Comparison of ENCODE assay signal across 12 mouse cellular contexts in the genomic region with DNA sequence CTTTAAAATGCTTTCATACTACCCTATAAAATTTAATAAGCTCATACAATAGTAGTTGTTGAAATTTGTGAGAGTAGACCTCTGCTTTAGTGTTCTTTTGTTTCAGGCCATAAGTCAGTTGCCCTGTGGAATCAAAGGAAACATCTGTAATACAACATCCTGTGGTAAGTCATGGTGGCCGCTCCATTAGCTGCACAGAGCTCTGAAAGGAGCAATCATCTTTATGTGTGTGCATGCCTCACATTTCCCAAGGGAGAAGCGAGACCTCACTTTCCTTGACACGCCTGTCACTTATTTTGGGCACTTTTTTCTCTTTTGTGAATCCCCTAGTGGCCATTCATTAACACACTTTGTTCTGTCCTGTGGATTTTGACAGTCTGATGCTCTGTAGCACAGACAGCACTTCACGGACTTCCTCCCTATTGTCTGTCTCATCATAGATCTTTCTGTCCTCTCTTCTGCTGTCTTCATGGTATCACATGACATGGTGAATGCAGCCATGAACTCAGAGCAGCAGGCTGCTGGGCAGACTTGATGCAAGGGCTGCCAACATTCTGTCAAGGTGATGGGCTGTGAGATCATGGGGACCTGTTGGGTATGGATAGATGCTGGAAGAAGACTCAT.
DNase-seq lines count a peak whose midpoint lies in the region; ATAC-seq and TF ChIP-seq lines count a peak whose summit lies in the region.
"Had no signal": no experiment of that assay in that cellular context is flagged by ENCODE, and none has a peak within 500 bp of the region (broad histone marks: within the 10 kb centered on the region; RNA-seq: fewer than 3 reads in every experiment).

No protein-coding gene starts in this region.

- 40% methylated on average over 4 of the region's 4 CpGs for WGBS in heart, adult 2 months
- 47% methylated on average over 4 of the region's 4 CpGs for WGBS in lung, postnatal 0 days
- WGBS in hindbrain, embryonic 11.5 days, result 51% methylated on average over 4 of the region's 4 CpGs

- H3K36me3 ChIP-seq in heart, adult 2 months (ENCODE audit: control insufficient read depth, insufficient read depth, low read length), result no peaks in the 10 kb centered on the region
- H3K36me3 ChIP-seq in lung, postnatal 0 days (ENCODE audit: insufficient read depth, low read length), result no peaks in the 10 kb centered on the region
- H3K36me3 ChIP-seq in hindbrain, embryonic 11.5 days (ENCODE audit: control insufficient read depth, insufficient read depth, low read length), result no peaks in the 10 kb centered on the region
- H3K36me3 ChIP-seq: forebrain, embryonic 15.5 days; heart, embryonic 13.5 days had no signal

- TF ChIP-seq CTCF in heart, adult 2 months (IDR thresholded peaks at IDR 0.05), result peak; percentile 22
- TF ChIP-seq CTCF in lung, postnatal 0 days (IDR thresholded peaks at IDR 0.05), result 0 out of 2 replicates have a peak, but pooled peaks have one; percentile 14

- TF ChIP-seq EP300 in heart, adult 2 months (IDR thresholded peaks at IDR 0.05; ENCODE audit: insufficient read depth, low read depth, low read length), result no peak
- TF ChIP-seq EP300 in lung, postnatal 0 days (IDR thresholded peaks at IDR 0.05), result no peak

- no peak overlapping the region for H3K9ac ChIP-seq in heart, adult 2 months (ENCODE audit: low read depth, low read length)
- no peak overlapping the region for H3K9ac ChIP-seq in lung, postnatal 0 days (replicated peaks; ENCODE audit: low read depth)
- no peak overlapping the region for H3K9ac ChIP-seq in hindbrain, embryonic 11.5 days (ENCODE audit: low read depth, low read length)
- H3K9ac ChIP-seq: forebrain, embryonic 15.5 days; heart, embryonic 13.5 days had no signal

- TF ChIP-seq POLR2A in heart, adult 2 months (IDR thresholded peaks at IDR 0.05; ENCODE audit: insufficient read depth, low read depth, low read length), result no peak

- intact Hi-C loops in heart, adult 2 months (cut with DNase I), result no loop called here

- no peaks in the 10 kb centered on the region for H3K27me3 ChIP-seq in heart, adult 2 months (ENCODE audit: control insufficient read depth, insufficient read depth, low read length)
- no peaks in the 10 kb centered on the region for H3K27me3 ChIP-seq in lung, postnatal 0 days (replicated peaks; ENCODE audit: insufficient read depth, low read length)
- H3K27me3 ChIP-seq in hindbrain, embryonic 11.5 days (ENCODE audit: control insufficient read depth, insufficient read depth, low read length), result no peaks in the 10 kb centered on the region
- H3K27me3 ChIP-seq: forebrain, embryonic 15.5 days; heart, embryonic 13.5 days had no signal

- no peaks in the 10 kb centered on the region for H3K79me2 ChIP-seq in heart, adult 2 months (replicated peaks; ENCODE audit: control insufficient read depth, insufficient read depth, low read length)

- ATAC-seq in lung, postnatal 0 days, result no peak
- ATAC-seq in hindbrain, embryonic 11.5 days (ENCODE audit: low FRiP score), result peak; percentile 61; the same call in 1 of the 2 replicates
- peak; percentile 73 for ATAC-seq in megakaryocyte-erythroid progenitor cell, adult 5-6 weeks (replicated peaks; ENCODE audit: low FRiP score, low TSS enrichment, poor library complexity, severe bottlenecking)
- ATAC-seq: forebrain, embryonic 15.5 days had no signal

- no peak for DNase-seq in heart, adult 2 months
- no peak for DNase-seq in heart, adult 9 months (ENCODE audit: low spot score in 2 of 2)
- no peak for DNase-seq in lung, postnatal 0 days (ENCODE audit: low spot score)
- DNase-seq in lung, postnatal 10 days, result no peak
- DNase-seq in hindbrain, embryonic 11.5 days (ENCODE audit: low spot score), result peak; percentile 5
- DNase-seq in thymus, postnatal 36 days, result no peak
- DNase-seq in gastrocnemius, adult 18-20 months (ENCODE audit: low spot score), result no peak
- DNase-seq: cerebellum, postnatal 36 days; left cerebral cortex, postnatal 4 days had no signal

- H3K9me3 ChIP-seq in lung, postnatal 0 days (ENCODE audit: low read length), result no peaks in the 10 kb centered on the region
- no peaks in the 10 kb centered on the region for H3K9me3 ChIP-seq in hindbrain, embryonic 11.5 days (ENCODE audit: control insufficient read depth, low read length)
- H3K9me3 ChIP-seq: forebrain, embryonic 15.5 days; heart, embryonic 13.5 days had no signal

- H3K27ac ChIP-seq in heart, adult 2 months, result no peak overlapping the region
- H3K27ac ChIP-seq in lung, postnatal 0 days (ENCODE audit: low read length), result no peak overlapping the region
- H3K27ac ChIP-seq in hindbrain, embryonic 11.5 days (ENCODE audit: low read depth, low read length), result no peak overlapping the region
- H3K27ac ChIP-seq: forebrain, embryonic 15.5 days; heart, embryonic 13.5 days had no signal

- no peak overlapping the region for H3K4me2 ChIP-seq in lung, postnatal 0 days (replicated peaks; ENCODE audit: low read depth, low read length)
- no peak overlapping the region for H3K4me2 ChIP-seq in hindbrain, embryonic 11.5 days (replicated peaks; ENCODE audit: low read depth, low read length)
- H3K4me2 ChIP-seq: forebrain, embryonic 15.5 days; heart, embryonic 13.5 days had no signal

- H3K4me1 ChIP-seq in heart, adult 2 months (ENCODE audit: control insufficient read depth, insufficient read depth, low read length), result no peaks in the 10 kb centered on the region
- no peaks in the 10 kb centered on the region for H3K4me1 ChIP-seq in lung, postnatal 0 days (ENCODE audit: insufficient read depth, low read depth, low read length)
- H3K4me1 ChIP-seq in hindbrain, embryonic 11.5 days (replicated peaks; ENCODE audit: control insufficient read depth, insufficient read depth, low read length), result no peaks in the 10 kb centered on the region
- H3K4me1 ChIP-seq: forebrain, embryonic 15.5 days; heart, embryonic 13.5 days had no signal

- no peak overlapping the region for H3K4me3 ChIP-seq in heart, adult 2 months
- H3K4me3 ChIP-seq in lung, postnatal 0 days (ENCODE audit: low read depth, low read length), result no peak overlapping the region
- H3K4me3 ChIP-seq in hindbrain, embryonic 11.5 days (ENCODE audit: low read depth, low read length), result no peak overlapping the region
- H3K4me3 ChIP-seq: forebrain, embryonic 15.5 days; heart, embryonic 13.5 days had no signal
